Mouse (Mus musculus) midbrain, embryonic 16.5 days (tissue): Measurements from ENCODE around the gene Dstn. TPM values are rescaled to one million over a fixed set of nuclear protein-coding genes. Genes with fewer than 3 reads are reported as not detected.

Experiments
- ATAC-seq: fragments of 200-750 bp; cut with Nextera tagmentation; 2 replicates; pipeline ENCODE4 v1.8.0; 2017; ENCODE audit warnings: moderate TSS enrichment
- H3K27ac ChIP-seq: fragments of 300-500 bp; sonication (generic); 2 replicates; pipeline ENCODE4 v1.5.1; 2014; ENCODE audit warnings: mild to moderate bottlenecking, low read length, mixed read lengths
- H3K27me3 ChIP-seq: fragments of 300-500 bp; sonication (generic); 2 replicates; pipeline ENCODE4 v1.6.1; 2014; ENCODE audit warnings: low read depth, low read length, mixed read lengths; ENCODE audit not compliant: control insufficient read depth, insufficient read depth
- H3K36me3 ChIP-seq: fragments of 300-500 bp; sonication (generic); 2 replicates; pipeline ENCODE4 v1.6.1; 2014; ENCODE audit warnings: mild to moderate bottlenecking, low read length, moderate library complexity, mixed read lengths; ENCODE audit not compliant: control insufficient read depth, insufficient read depth
- H3K4me1 ChIP-seq: fragments of 300-500 bp; sonication (generic); 2 replicates; pipeline ENCODE4 v1.6.1; 2014; ENCODE audit warnings: mild to moderate bottlenecking, low read length, mixed read lengths; ENCODE audit not compliant: control insufficient read depth, insufficient read depth
- H3K4me2 ChIP-seq: fragments of 300-500 bp; sonication (generic); 2 replicates; pipeline ENCODE4 v1.6.1; 2014; ENCODE audit warnings: mild to moderate bottlenecking, low read length, mixed read lengths
- H3K4me3 ChIP-seq: fragments of 300-500 bp; sonication (generic); 2 replicates; pipeline ENCODE4 v1.5.1; 2014; ENCODE audit warnings: low read depth, mild to moderate bottlenecking, low read length, moderate library complexity, mixed read lengths
- H3K9ac ChIP-seq: fragments of 300-500 bp; sonication (generic); 2 replicates; pipeline ENCODE4 v1.6.1; 2014; ENCODE audit warnings: low read depth, low read length, mixed read lengths
- H3K9me3 ChIP-seq: fragments of 300-500 bp; sonication (generic); replicated peaks from 2 replicates; pipeline ENCODE4 v1.6.1; 2014; ENCODE audit warnings: mild to moderate bottlenecking, low read length, mixed read lengths; ENCODE audit not compliant: control insufficient read depth, poor library complexity, severe bottlenecking
- WGBS: fragments of 180-500 bp; shearing (Covaris S2); extraction: QIAGEN DNeasy Blood & Tissue Kit; methylation state at CpG from one replicate; pipeline ENCODE4 v1.1.7; 2014; 5-methylcytosine and 5-hydroxymethylcytosine counted together
- polyA plus RNA-seq: library from polyadenylated mRNA; unstranded; fragments of >200 nt; fragmentation: Nextera tagmentation; extraction: Ambion mirVana; gene quantifications from 2 replicates; pipeline ENCODE4 v1.2.1, GENCODE M21; 2015

The Dstn gene
- polyA plus RNA-seq, 1 experiment from 2014 or later = 431 TPM

DNA sequence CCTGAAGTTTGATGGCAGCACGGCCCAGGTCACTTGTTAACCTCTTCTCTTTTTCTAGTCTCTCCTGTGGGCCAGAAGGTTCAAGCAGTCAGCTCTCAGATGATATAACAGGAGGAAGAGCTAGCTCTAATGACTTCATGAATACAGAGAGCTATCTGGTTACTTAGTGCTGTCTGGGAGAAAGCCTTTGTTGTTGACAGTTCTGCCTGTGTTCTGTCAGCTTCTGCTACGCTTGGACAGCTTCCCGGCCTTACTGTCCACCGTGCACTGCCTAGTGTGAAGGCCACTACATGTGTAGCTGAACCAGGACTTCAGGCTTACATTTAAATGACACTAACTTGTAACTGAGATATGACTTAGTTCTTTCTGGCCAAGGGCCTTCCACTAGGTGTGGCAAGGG, 33.3 kb downstream of the Dstn start:
- Histone ChIP-seq H3K36me3 (peaks cover 30% of the 10 kb centered on the region), H3K4me2 (no peak overlapping the region), H3K9me3 (no peaks in the 10 kb centered on the region), H3K27me3 (no peaks in the 10 kb centered on the region), H3K4me1 (no peaks in the 10 kb centered on the region), H3K27ac (no peak overlapping the region), H3K9ac (no peak overlapping the region), H3K4me3 (no peak overlapping the region)
- ATAC-seq = no peak
- WGBS = 91% methylated on average over 4 of the region's 4 CpGs

- Histone ChIP-seq H3K27me3 (no peaks in the 10 kb centered on the region), H3K9me3 (no peaks in the 10 kb centered on the region), H3K4me3 (no peak overlapping the region), H3K4me2 (no peak overlapping the region), H3K27ac (no peak overlapping the region), H3K4me1 (no peaks in the 10 kb centered on the region), H3K9ac (no peak overlapping the region), H3K36me3 (peaks cover 31% of the 10 kb centered on the region)
- no peak for ATAC-seq
- WGBS = 93% methylated on average over 6 of the region's 6 CpGs
Measured at GRCm38 (mm10) chr2:143949217-143949616, 34.1 kb downstream of the Dstn start.

DNA sequence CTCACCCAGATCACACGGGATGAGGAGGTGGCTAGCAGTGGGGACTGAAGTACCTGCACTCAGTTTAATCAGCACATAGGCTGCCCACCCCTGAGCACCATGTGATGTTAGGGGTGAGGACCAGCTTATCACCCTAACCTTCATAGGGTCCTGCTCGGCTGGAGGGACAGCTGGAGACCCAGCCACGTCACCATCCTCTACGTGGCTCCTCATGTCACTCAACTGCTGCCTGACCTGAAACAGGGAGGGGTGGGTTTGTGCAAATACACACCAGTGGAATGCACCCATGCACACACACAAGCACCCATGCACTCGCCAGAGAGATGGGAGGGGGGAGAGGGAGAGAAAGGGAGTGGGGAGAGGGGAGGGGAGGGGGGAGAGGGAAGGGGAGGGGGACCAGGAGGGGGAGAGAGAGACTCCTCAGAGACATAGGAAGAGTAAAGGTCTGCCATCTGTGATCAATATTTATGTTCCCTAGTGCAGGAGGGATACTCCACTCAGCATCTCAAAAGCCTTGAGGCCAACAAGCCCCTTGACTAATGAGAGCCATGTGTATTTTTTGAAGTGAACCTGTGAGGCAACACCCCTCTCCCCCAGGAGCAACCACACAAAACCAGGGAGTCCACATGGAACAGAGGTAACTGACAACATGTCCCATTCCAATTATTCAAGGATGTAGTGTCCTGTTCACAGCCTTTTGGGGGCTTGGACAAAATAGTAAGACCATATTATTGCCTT, 35.3 kb downstream of the Dstn start:
- Histone ChIP-seq H3K4me2 (no peak overlapping the region), H3K4me1 (no peaks in the 10 kb centered on the region), H3K4me3 (no peak overlapping the region), H3K9ac (no peak overlapping the region), H3K9me3 (no peaks in the 10 kb centered on the region), H3K27ac (no peak overlapping the region), H3K36me3 (peaks cover 32% of the 10 kb centered on the region), H3K27me3 (no peaks in the 10 kb centered on the region)
- no peak for ATAC-seq
- WGBS = 93% methylated on average over 5 of the region's 5 CpGs

DNA sequence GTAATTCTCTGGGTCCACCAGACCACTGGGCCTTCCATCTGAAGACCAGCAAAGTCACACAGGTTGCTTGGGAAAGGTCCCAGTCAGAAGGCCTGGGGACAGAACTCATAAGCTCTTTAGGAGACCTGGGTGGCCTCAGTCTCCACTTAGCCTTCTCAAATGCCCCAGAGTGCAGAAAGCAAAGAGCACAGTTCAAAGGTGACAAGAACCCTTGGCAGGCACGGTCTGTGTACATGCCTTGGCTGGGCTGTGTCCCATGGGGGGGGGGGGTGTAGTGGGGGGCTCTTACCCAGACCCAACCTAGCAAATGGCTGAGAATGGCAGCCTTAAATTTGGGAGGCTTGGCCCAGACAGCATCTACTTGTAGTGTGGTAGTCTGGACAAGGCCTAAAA, 35.9 kb downstream of the Dstn start:
- no peak for ATAC-seq
- Histone ChIP-seq H3K4me2 (no peak overlapping the region), H3K27ac (no peak overlapping the region), H3K4me1 (no peaks in the 10 kb centered on the region), H3K9ac (no peak overlapping the region), H3K27me3 (no peaks in the 10 kb centered on the region), H3K4me3 (no peak overlapping the region), H3K9me3 (no peaks in the 10 kb centered on the region), H3K36me3 (peaks cover 32% of the 10 kb centered on the region)
- 82% methylated on average over 1 of the region's 1 CpGs for whole genome bisulfite sequencing

- 90% methylated on average over 5 of the region's 5 CpGs for WGBS
- Histone ChIP-seq H3K27me3 (no peaks in the 10 kb centered on the region), H3K9me3 (no peaks in the 10 kb centered on the region), H3K4me1 (no peaks in the 10 kb centered on the region), H3K9ac (no peak overlapping the region), H3K4me3 (no peak overlapping the region), H3K36me3 (peaks cover 37% of the 10 kb centered on the region), H3K27ac (no peak overlapping the region), H3K4me2 (no peak overlapping the region)
- ATAC-seq = no peak
Measured at GRCm38 (mm10) chr2:143951546-143952315, 36.6 kb downstream of the Dstn start.

- Histone ChIP-seq H3K4me1 (no peaks in the 10 kb centered on the region), H3K36me3 (peaks cover 34% of the 10 kb centered on the region), H3K4me2 (no peak overlapping the region), H3K27me3 (no peaks in the 10 kb centered on the region), H3K9me3 (no peaks in the 10 kb centered on the region), H3K27ac (no peak overlapping the region), H3K4me3 (no peak overlapping the region), H3K9ac (no peak overlapping the region)
- no peak for ATAC-seq
- WGBS = 94% methylated on average over 4 of the region's 4 CpGs
Measured at GRCm38 (mm10) chr2:143953944-143954343, 38.8 kb downstream of the Dstn start.

GRCm38 (mm10) chr2:143955004-143955403, 39.9 kb downstream of the Dstn start:
- Histone ChIP-seq H3K9me3 (0 out of 2 replicates have a peak, but pooled peaks cover 2% of the 10 kb centered on the region), H3K36me3 (peaks cover 34% of the 10 kb centered on the region), H3K27me3 (no peaks in the 10 kb centered on the region), H3K9ac (no peak overlapping the region), H3K4me3 (no peak overlapping the region), H3K4me2 (no peak overlapping the region), H3K4me1 (no peaks in the 10 kb centered on the region), H3K27ac (no peak overlapping the region)
- ATAC-seq = no peak
- WGBS = 98% methylated on average over 4 of the region's 4 CpGs

DNA sequence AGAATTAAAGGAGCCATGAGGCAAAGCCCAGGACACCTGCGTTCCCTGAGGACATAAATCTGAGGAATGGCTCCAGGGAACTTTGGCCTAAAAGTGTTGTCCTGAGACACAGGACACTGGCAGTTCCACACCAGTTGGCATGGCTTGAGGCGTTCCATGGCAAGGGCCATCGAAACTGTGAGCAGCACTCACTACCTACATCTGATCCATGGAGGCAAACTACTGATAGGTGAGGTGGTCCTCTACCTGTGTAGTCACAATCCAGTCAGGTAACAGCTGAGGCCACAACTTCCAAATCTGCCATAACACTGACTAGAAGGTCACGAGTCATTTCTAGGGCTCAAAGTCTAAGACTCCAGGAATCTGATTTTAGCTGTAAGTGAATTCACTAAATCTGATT, 40.6 kb downstream of the Dstn start:
- 92% methylated on average over 4 of the region's 4 CpGs for WGBS

GRCm38 (mm10) chr2:143962192-143962591, 47.1 kb downstream of the Dstn start:
- Histone ChIP-seq H3K36me3 (peaks cover 25% of the 10 kb centered on the region), H3K4me1 (no peaks in the 10 kb centered on the region), H3K27ac (no peak overlapping the region), H3K4me2 (no peak overlapping the region), H3K9ac (no peak overlapping the region), H3K4me3 (no peak overlapping the region), H3K9me3 (0 out of 2 replicates have a peak, but pooled peaks cover 2% of the 10 kb centered on the region), H3K27me3 (no peaks in the 10 kb centered on the region)
- WGBS = 96% methylated on average over 5 of the region's 5 CpGs
- no peak for ATAC-seq

More for the DNA sequence above, 40.6 kb downstream of the Dstn start:
- Histone ChIP-seq H3K27me3 (no peaks in the 10 kb centered on the region), H3K27ac (no peak overlapping the region), H3K9ac (no peak overlapping the region), H3K36me3 (peaks cover 32% of the 10 kb centered on the region), H3K4me3 (no peak overlapping the region), H3K4me1 (no peaks in the 10 kb centered on the region), H3K9me3 (0 out of 2 replicates have a peak, but pooled peaks cover 2% of the 10 kb centered on the region), H3K4me2 (no peak overlapping the region)
- ATAC-seq = no peak
